Comparison of ENCODE assay signal across 27 mouse cellular contexts in genomic region chr4:138802917-138803316, GRCm38 (mm10). TPM values are rescaled to one million over a fixed set of nuclear protein-coding genes. Genes with fewer than 3 reads are reported as not detected.
DNase-seq lines count a peak whose midpoint lies in the region; TF ChIP-seq lines count a peak whose summit lies in the region.
"Had no signal": no experiment of that assay in that cellular context is flagged by ENCODE, and none has a peak within 500 bp of the region (broad histone marks: within the 10 kb centered on the region; RNA-seq: fewer than 3 reads in every experiment).

No protein-coding gene starts in this region.

- no peak for TF ChIP-seq POLR2A in cortical plate, adult 2 months (IDR thresholded peaks at IDR 0.05; ENCODE audit: extremely low read depth, insufficient read depth, low read length)

- no peak for TF ChIP-seq CTCF in cortical plate, adult 2 months (IDR thresholded peaks at IDR 0.05; ENCODE audit: extremely low read depth, insufficient read depth, low read length)

- H3K27ac ChIP-seq in cortical plate, adult 2 months (ENCODE audit: insufficient read depth, low read length), result peak overlapping the region; percentile 96
- H3K27ac ChIP-seq: embryonic facial prominence, embryonic 13.5 days; embryonic facial prominence, embryonic 15.5 days; forebrain, embryonic 10.5 days; forebrain, embryonic 12.5 days had no signal

- peaks cover 14% of the 10 kb centered on the region for H3K4me1 ChIP-seq in cortical plate, adult 2 months (ENCODE audit: control insufficient read depth, insufficient read depth, low read length)
- H3K4me1 ChIP-seq: embryonic facial prominence, embryonic 13.5 days had no signal

- H3K4me3 ChIP-seq in cortical plate, adult 2 months (ENCODE audit: insufficient read depth, low read length), result no peak overlapping the region
- H3K4me3 ChIP-seq: embryonic facial prominence, embryonic 13.5 days; embryonic facial prominence, embryonic 15.5 days; erythroblast, embryonic 14.5 days; forebrain, embryonic 10.5 days; forebrain, embryonic 12.5 days had no signal

- peak; percentile 65 to 66 for DNase-seq in adrenal gland, adult (ENCODE audit: inconsistent age in 2 of 2, low spot score in 1 of 2)
- no peak for DNase-seq in adrenal gland, postnatal 25 days
- peak; percentile 37 for DNase-seq in adrenal gland, postnatal 10 days
- DNase-seq in adrenal gland, postnatal 4 days (ENCODE audit: low spot score in 2 of 2), result no peak
- DNase-seq in adrenal gland, postnatal 14 days, result peak; percentile 46
- no peak for DNase-seq in gastrocnemius, postnatal 25 days
- DNase-seq: B cell, adult 2 months; cerebellum, adult 11-12 months; cerebellum, adult 2 months; cerebellum, adult 9-10 months; cerebellum, postnatal 10 days; cerebellum, postnatal 25 days; embryo, embryonic 11 days had no signal

RNA-seq across cellular contexts. Expression of gene Pla2g2d, which starts 27.4 kb away (rescaled TPM):
- 2.2 and 2.8 TPM in 2 replicates for total RNA-seq in adrenal gland, postnatal 25 days (2021)
- total RNA-seq in adrenal gland, postnatal 10 days (2021), result 1 to 10 TPM; 2.9 to 3.7 TPM
- total RNA-seq in adrenal gland, postnatal 4 days (2021), result 1 to 10 TPM; 1.1 to 1.4 TPM
- 1.1 and 10.7 TPM in 2 replicates for total RNA-seq in adrenal gland, postnatal 14 days (2021)
- polyA plus RNA-seq in cortical plate, adult 2 months (2012; rRNA removed), result 0.19 and 0.28 TPM in 2 replicates
- total RNA-seq in gastrocnemius, postnatal 25 days (2021), result under 1 TPM in 1 of 2 experiments, not detected in 1; 0.29 TPM
- total RNA-seq: CH12.LX, G1E had no signal
- polyA plus RNA-seq: erythroblast, embryonic 14.5 days; forebrain, embryonic 12.5 days; G1E had no signal

RNA-seq across cellular contexts. Expression of gene Pla2g2f, which starts 45.5 kb away (rescaled TPM):
- 19.2 and 21.7 TPM in 2 replicates for total RNA-seq in adrenal gland, postnatal 25 days (2021)
- total RNA-seq in adrenal gland, postnatal 10 days (2021), result 1 to 10 TPM; 8.9 to 9.0 TPM
- 10 to 100 TPM in 1 of 2 experiments, 1 to 10 TPM in 1; 9.7 to 10.1 TPM for total RNA-seq in adrenal gland, postnatal 4 days (2021)
- total RNA-seq in adrenal gland, postnatal 14 days (2021), result 13.7 and 14.3 TPM in 2 replicates
- 0.06 and 0.76 TPM in 2 replicates for polyA plus RNA-seq in cortical plate, adult 2 months (2012; rRNA removed)
- not detected for total RNA-seq in gastrocnemius, postnatal 25 days (2021)
- total RNA-seq: CH12.LX had no signal
- polyA plus RNA-seq: activated CD4-positive, CD25-positive, alpha-beta regulatory T cell, adult 4 months; CD4-positive, CD25-positive, alpha-beta regulatory T cell, adult 4 months; embryonic facial prominence, embryonic 11.5 days; erythroblast, embryonic 14.5 days; forebrain, embryonic 10.5 days; forebrain, embryonic 12.5 days; forebrain, embryonic 14.5 days; forebrain, embryonic 16.5 days; G1E; Patski had no signal

Comparison
In these comparisons a context has a peak if more than half of its experiments do, and no peak if none do; other contexts are left out.
1. DNase-seq: peak in adrenal gland, adult (2 of 2), adrenal gland, postnatal 10 days (single experiment) and adrenal gland, postnatal 14 days (single experiment); none in adrenal gland, postnatal 25 days (single experiment), adrenal gland, postnatal 4 days (0 of 2) and gastrocnemius, postnatal 25 days (single experiment).
2. RNA of gene Pla2g2f, which starts 45.5 kb away (total RNA-seq): 19.2 to 21.7 TPM in adrenal gland, postnatal 25 days, 13.7 to 14.3 TPM in adrenal gland, postnatal 14 days, 9.7 to 10.1 TPM in adrenal gland, postnatal 4 days and 8.9 to 9.0 TPM in adrenal gland, postnatal 10 days; not detected in gastrocnemius, postnatal 25 days; every median in the first group is over 4 times any median in the second.